ENCODE assay signal across 28 mouse cellular contexts in the genomic region with DNA sequence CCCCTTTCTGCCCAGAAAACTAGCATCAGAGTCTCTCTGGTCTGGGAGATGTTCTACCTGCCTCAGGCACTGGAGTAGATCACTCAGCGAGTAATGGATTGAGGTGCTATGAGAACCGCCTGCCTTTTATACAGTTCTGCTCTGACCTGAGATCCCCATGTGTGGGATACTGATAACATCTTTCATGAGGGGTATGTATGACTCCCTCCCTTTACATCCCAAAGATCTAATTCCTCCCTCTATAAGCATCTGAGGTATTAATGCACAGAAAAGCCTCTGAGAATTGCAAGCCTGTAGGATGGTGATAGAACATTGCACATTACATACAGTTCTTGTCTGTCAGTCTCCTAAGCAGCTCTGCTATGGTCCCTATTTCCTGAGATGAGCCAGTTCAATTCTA. TPM values are rescaled to one million over a fixed set of nuclear protein-coding genes. Genes with fewer than 3 reads are reported as not detected.
DNase-seq lines count a peak whose midpoint lies in the region; ATAC-seq and TF ChIP-seq lines count a peak whose summit lies in the region.
"Had no signal": no experiment of that assay in that cellular context is flagged by ENCODE, and none has a peak within 500 bp of the region (broad histone marks: within the 10 kb centered on the region; RNA-seq: fewer than 3 reads in every experiment).

A gene (minus strand): TSS at position 101 of the 400 bp plus-strand sequence.

- no peak within 1 kb of the TSS for H3K4me2 ChIP-seq in stomach, postnatal 0 days (replicated peaks; ENCODE audit: low read depth)

- WGBS in stomach, postnatal 0 days = 88% methylated on average over 2 of the region's 2 CpGs

- peaks cover 13% of the 10 kb centered on the region for H3K27me3 ChIP-seq in megakaryocyte, embryonic 14.5 days (replicated peaks)
- peaks cover 25% of the 10 kb centered on the region; the same call in 1 of the 2 replicates for H3K27me3 ChIP-seq in E14TG2a.4 (ENCODE audit: insufficient read depth, low read length)
- no peaks in the 10 kb centered on the region for H3K27me3 ChIP-seq in stomach, postnatal 0 days (ENCODE audit: control insufficient read depth, insufficient read depth, low read length)
- H3K27me3 ChIP-seq: CH12.LX, Patski had no signal

- no peaks in the 10 kb centered on the region for H3K36me3 ChIP-seq in megakaryocyte, embryonic 14.5 days (replicated peaks; ENCODE audit: low read length)
- H3K36me3 ChIP-seq in E14TG2a.4 (ENCODE audit: insufficient read depth, low read length) = no peaks in the 10 kb centered on the region
- no peaks in the 10 kb centered on the region for H3K36me3 ChIP-seq in stomach, postnatal 0 days (ENCODE audit: control insufficient read depth, insufficient read depth, low read length)
- H3K36me3 ChIP-seq: G1E had no signal

- H3K4me1 ChIP-seq in megakaryocyte, embryonic 14.5 days = peaks cover 4% of the 10 kb centered on the region
- peaks cover 19% of the 10 kb centered on the region for H3K4me1 ChIP-seq in E14TG2a.4 (replicated peaks; ENCODE audit: low read depth, low read length)
- H3K4me1 ChIP-seq in stomach, postnatal 0 days (replicated peaks; ENCODE audit: control insufficient read depth, insufficient read depth) = no peaks in the 10 kb centered on the region

- no peak for DNase-seq in stomach, postnatal 0 days (ENCODE audit: low spot score)
- DNase-seq in spleen, adult 12 weeks (ENCODE audit: low spot score) = no peak
- DNase-seq in spleen, postnatal 36 days (ENCODE audit: low spot score in 2 of 2) = no peak
- DNase-seq: adrenal gland, adult 2 months; adrenal gland, adult 8-10 months; adrenal gland, postnatal 10 days; adrenal gland, postnatal 14 days; adrenal gland, postnatal 25 days; adrenal gland, postnatal 36 days; B cell, adult 2 months; cerebellum, adult 11 months; cerebellum, adult 11-12 months; cerebellum, adult 18-20 months; cerebellum, adult 2 months had no signal

- TF ChIP-seq CTCF in E14TG2a.4 (conservative IDR thresholded peaks at IDR 0.05; ENCODE audit: low read length) = no peak
- no peak for TF ChIP-seq CTCF in stomach, postnatal 0 days (IDR thresholded peaks at IDR 0.05; ENCODE audit: low read depth)

- H3K9me3 ChIP-seq in megakaryocyte, embryonic 14.5 days = no peaks in the 10 kb centered on the region
- H3K9me3 ChIP-seq in E14TG2a.4 (ENCODE audit: low read length) = no peaks in the 10 kb centered on the region
- H3K9me3 ChIP-seq in stomach, postnatal 0 days (ENCODE audit: control insufficient read depth, low read length) = no peaks in the 10 kb centered on the region

- peak within 1 kb of the TSS; percentile 38 for H3K4me3 ChIP-seq in megakaryocyte, embryonic 14.5 days (replicated peaks)
- H3K4me3 ChIP-seq in E14TG2a.4 (replicated peaks; ENCODE audit: low read length) = peak within 1 kb of the TSS; percentile 61
- H3K4me3 ChIP-seq in stomach, postnatal 0 days (ENCODE audit: low read depth, low read length) = no peak within 1 kb of the TSS

- no peak for ATAC-seq in megakaryocyte, adult 5-6 weeks (ENCODE audit: poor library complexity, severe bottlenecking)
- no peak for ATAC-seq in stomach, postnatal 0 days (ENCODE audit: low FRiP score, low TSS enrichment)
- ATAC-seq: activated CD4-positive, CD25-positive, alpha-beta regulatory T cell, adult 4 months; CD4-positive, CD25-positive, alpha-beta regulatory T cell, adult 4 months; Patski had no signal

- TF ChIP-seq EP300 in stomach, postnatal 0 days (optimal IDR thresholded peaks at IDR 0.05) = no peak

- H3K27ac ChIP-seq in stomach, postnatal 0 days (replicated peaks) = no peak within 1 kb of the TSS

- no peak within 1 kb of the TSS for H3K9ac ChIP-seq in stomach, postnatal 0 days (ENCODE audit: low read length)

RNA-seq across cellular contexts. Expression of the gene that starts here (rescaled TPM):
- not detected in 2 replicates for polyA plus RNA-seq in megakaryocyte, embryonic 14.5 days (2012; ENCODE audit: insufficient read depth, low replicate concordance)
- not detected in 2 replicates for total RNA-seq in megakaryocyte, adult 5-6 weeks (2015)
- total RNA-seq in megakaryocyte, adult 5-6 weeks (2017) = not detected in 2 replicates
- polyA plus RNA-seq in stomach, postnatal 0 days (2015; fragmentation: Nextera tagmentation; extraction: Ambion mirVana) = 356 and 376 TPM in 2 replicates
- total RNA-seq: adrenal gland, adult 18-20 months; adrenal gland, adult 2 months; adrenal gland, adult 8-10 months; adrenal gland, postnatal 10 days; adrenal gland, postnatal 14 days; adrenal gland, postnatal 25 days; adrenal gland, postnatal 36 days; adrenal gland, postnatal 4 days; CH12.LX; ES-E14; MEL had no signal
- polyA plus RNA-seq: activated CD4-positive, CD25-positive, alpha-beta regulatory T cell, adult 4 months; adrenal gland, adult 2 months; brain, embryonic 14.5 days; C2C12; CD4-positive, CD25-positive, alpha-beta regulatory T cell, adult 4 months; cerebellum, adult 2 months; G1E; Patski had no signal

Comparison
In these comparisons a context has a peak if more than half of its experiments do, and no peak if none do; other contexts are left out.
1. RNA of the gene that starts here (polyA plus RNA-seq): 356 to 376 TPM in stomach, postnatal 0 days; not detected in megakaryocyte, embryonic 14.5 days; every median in the first group is over 100 times any median in the second.